Mouse (Mus musculus) heart, postnatal 10 days (tissue): ENCODE data around the gene Sstr5. TPM values are rescaled to one million over a fixed set of nuclear protein-coding genes. Genes with fewer than 3 reads are reported as not detected.

ENCODE experiments used
- DNase-seq, 2 experiments: peaks; one replicate each; pipeline ENCODE4 v3.0.0; 2021
- intact Hi-C: fragments of 180-260 bp; cut with DNase I; formaldehyde crosslinking; loops from one replicate; pipeline ENCODE4 v1.15.1; 2025
- total RNA-seq, 2 experiments: library from RNA; stranded (reverse); gene quantifications; 2 replicates each; pipeline ENCODE4 v1.2.3; 2021

Gene Sstr5
- not detected for total RNA-seq

DNA sequence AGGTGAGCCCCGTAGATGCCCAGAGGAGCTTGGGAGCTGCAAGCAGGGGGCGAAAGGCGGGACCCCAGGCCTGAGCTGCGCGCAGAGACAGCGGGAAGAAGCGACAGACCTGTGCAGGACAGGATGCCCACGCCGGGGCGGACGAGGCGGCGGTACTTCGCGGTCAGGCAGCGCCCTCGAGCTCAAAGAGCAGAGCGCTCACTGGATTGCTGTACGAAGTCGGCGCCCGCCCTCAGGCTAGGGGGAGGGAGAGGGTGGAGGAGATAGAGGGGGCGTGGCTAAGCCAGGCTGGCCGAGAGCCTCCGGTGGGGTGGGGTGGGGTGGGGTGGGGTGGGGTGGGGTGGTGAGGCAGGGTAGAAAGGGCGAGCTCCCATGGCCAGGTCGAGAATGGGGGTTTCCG lies at the start of gene Sstr5:
Gene Sstr5 (minus strand): TSS at position 276 of the 400 bp plus-strand sequence.
- intact Hi-C loops: no loop called here
- DNase-seq: no peak

DNA sequence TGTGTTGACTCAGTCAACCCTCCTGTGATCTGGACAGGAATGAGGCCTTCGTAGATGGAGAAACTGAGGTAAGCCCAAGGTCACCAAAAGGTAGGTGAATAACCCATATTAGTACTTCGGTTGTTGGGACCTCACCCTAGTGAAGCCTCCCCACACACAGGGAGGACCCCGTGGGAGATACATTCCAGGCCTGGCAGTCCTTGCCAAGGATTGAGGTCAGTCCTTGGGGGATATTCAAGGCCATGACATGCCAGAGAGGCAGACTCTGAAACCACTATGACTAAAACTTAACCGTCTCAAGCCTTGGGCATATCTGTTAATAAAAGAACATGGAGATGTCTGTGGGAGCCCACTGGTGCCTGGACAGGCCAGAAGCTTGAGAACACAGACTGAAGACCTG lies 44.7 kb upstream of the Sstr5 start:
- DNase-seq: peak in 1 of 2 experiments; percentile 21
- intact Hi-C loops: no loop called here

DNA sequence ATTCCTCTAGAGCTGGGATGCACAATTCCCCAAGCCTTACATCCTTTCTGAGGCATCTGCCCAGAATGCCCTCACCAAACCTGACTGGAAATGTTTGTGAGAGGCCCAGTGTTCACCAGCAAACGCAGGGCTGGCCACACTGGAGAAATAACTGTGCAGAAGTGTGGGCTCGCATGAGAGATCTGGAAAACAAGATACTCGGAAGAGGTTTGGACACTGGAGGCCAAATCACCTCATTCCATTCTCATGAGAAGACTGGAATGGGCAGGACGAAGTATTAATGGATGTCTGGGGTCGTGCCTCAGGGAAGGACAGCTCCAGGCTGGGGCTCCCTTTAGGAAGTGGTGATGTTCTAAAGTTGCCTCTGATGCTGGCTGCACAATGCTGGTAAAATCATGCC lies 43.6 kb upstream of the Sstr5 start:
- intact Hi-C loops: no loop called here
- no peak for DNase-seq

DNA sequence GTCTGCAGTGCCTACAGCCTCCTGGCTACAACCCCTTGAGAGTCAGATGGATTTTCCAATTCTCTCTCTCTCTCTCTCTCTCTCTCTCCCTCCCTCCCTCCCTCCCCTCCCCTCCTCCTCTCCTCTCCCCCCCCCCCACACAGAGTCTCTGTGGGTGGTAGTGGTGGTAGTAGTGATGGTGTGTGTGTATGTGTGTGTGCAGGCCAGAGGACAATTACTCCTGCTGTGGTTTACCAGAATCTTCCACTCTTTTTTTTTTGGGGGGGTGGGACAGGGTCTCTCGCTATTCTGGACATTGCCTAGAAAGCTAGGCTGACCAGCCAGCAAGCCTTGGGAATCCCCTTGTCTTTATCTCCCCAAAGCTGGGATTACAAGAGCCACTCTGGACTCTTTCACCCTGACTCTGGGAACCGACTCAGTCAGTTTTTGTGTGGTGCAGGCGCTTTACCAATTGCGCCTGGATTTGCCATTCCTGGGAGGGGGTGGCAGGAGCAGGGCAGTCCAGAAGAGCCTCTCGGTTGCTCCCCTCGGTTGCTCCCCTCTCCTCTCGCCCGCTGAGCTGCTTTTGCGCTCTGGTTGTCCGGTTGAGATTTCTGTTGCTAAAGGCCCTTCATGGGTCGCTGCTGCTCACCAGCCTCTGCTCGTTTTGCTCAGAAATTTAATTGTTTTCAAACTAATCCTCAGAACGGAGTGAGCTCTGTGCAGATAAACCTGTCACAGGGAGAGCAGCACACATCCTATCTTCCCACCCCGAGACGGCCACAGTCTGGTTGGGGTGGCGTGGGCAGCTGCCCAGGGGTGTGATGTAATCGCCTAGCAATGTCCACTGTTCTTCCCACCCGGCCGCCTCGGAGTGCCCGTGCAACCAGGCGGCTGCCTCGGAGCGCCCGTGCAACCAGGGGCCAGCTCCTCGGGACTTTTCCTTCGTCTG lies 42.1 kb upstream of the Sstr5 start:
- DNase-seq: peak; percentile 60 to 63
- intact Hi-C loops: no loop called here

DNA sequence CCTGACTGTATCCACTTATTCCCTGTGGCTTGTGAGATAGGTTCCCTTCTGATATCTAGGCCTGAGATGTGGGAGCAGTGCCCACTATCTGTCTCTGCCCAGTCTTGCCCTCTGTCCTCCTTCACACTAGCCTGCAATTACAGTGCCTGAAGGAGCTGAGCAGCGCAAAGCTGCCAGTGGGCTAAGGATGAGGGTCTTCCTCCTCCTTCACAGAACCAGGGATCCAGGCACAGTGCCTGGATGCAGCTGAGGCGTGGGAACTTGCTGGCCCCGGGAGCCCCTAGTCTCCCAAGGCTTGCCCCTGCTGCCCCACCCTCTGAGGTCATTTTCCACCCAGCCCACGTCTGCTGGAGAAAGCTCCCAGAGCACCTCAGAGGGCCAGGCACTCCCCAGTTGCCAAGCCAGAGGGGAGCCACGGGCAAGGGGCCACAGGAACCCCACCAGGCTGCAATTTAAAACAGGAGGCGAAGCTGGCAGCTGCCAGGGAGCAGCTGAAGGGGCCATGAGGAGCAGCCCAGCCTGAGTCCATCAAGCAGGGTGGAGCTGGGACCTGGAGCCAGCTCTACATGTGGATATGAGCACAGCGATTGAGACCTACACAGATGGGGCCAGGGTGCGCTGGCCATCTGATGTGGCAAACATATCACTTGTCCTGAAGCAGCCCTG lies 33.4 kb upstream of the Sstr5 start:
- DNase-seq: peak; percentile 25 to 35
- intact Hi-C loops: no loop called here

DNA sequence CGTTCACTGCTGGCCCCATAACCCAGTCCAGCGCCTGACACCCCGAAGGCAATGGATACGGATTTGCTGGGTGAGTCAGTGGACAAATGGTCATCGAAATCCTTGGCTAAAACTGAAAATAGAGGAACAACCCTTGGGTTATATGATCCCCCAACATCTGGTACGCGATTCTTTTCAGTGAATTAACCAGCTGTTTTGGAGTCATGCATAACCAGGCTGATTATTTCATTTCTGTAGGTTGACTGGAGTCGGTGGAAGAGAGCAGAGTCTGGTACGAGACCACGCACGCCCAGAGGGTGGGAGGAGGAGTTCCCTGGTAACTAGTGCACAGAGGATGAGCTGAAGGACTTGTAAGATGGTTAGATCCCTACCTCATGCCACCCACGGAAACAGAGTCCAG lies 25.0 kb upstream of the Sstr5 start:
- intact Hi-C loops: no loop called here
- DNase-seq: no peak

DNA sequence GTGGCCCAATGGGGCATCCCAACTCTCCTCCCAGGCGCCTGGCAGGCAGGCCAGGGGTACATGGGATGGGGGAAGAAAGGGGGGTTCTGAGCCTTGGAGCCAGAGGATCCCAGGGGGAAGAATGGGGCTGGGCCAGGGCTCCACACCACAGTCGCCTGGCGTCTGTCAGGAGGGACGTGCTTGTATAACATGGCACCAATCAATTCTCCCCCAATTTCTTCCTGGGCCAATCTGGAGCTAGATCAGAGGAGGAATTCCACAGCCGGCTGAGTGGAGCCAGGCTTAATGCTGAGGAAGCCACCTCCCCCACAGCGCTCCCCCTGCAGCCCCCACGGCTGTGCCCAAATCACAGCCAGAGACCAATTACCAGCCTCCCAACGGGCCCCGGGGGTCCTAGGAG lies 23.4 kb upstream of the Sstr5 start:
- DNase-seq: no peak
- intact Hi-C loops: no loop called here

DNA sequence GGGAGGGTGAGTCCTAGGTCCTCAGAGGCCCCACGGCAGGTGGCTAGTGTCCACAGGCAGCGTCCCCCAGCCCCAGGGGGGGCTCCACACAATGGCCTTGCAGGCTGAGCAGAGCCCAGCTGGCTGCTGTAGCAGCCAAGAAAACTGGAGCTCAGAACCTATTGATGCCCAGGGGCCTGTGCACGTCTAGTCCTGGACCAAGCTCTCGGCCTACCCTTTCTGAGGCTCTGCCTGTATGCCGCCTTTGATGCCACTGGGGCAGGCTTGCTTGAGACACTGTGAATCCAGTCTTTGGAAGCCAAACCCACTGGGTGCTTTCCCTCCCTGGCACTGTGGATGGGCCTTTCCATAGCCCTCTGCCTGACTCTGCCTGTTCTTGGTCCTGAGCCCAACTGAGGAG lies 22.4 kb upstream of the Sstr5 start:
- DNase-seq: no peak
- intact Hi-C loops: no loop called here

DNA sequence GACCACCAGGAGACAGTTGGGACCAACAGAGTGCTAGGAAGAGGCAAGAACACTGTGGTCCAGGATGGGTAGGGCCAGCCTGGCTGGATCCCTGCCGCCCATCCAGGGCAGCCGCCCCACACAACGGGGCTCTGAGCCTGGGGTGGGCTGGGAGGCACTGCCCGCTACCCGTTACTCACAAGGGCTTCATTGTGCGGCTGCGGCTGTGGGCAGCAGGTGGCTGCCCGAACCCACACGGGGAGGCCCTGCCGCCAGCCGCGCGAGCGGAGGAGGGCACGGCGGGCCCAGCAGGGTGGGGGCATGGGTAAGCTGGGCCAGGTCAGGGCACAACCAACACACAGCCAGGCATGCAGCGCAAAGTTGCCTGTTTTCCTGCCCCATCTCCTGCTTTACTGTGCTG lies 21.1 kb upstream of the Sstr5 start:
- intact Hi-C loops: no loop called here
- DNase-seq: no peak

DNA sequence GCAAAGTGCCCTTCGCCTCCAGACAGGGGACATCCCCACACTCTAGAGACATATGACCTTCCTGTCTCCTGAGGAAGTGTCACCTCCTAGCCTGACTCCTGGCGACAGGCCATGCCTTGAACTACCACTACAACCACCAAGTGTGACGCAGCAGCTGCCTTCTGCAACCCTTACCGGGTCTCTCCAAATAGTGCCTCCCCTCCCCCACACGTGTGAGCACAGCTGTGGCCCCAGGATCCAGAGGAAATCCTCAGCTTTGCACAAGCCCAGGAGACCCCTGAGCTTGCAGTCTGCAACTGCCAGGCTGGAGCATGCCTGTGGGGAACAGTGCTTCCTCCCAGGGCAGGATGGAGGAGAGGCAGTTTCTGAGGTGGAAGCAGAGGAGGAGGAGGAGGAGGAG lies 19.2 kb upstream of the Sstr5 start:
- no peak for DNase-seq
- intact Hi-C loops: no loop called here

DNA sequence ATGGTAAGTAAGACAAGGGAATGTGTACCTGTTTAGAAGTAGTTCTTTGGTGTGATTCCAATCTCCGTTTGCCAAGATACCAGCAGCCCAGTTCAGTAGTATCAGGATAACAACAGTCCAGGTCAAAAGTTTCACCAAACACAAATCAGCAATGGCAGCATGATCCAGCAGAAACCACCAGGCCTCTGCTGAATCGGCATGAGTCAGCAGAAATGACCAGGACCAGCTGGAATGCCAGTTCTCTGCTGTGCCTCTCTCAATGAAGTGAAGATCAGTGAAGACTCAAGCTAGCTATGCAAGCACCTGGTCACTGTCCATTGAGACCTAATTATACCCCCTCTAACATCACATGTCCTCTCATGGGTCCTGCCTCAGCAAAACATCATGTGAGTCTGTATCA lies 17.0 kb upstream of the Sstr5 start:
- intact Hi-C loops: no loop called here
- no peak for DNase-seq

DNA sequence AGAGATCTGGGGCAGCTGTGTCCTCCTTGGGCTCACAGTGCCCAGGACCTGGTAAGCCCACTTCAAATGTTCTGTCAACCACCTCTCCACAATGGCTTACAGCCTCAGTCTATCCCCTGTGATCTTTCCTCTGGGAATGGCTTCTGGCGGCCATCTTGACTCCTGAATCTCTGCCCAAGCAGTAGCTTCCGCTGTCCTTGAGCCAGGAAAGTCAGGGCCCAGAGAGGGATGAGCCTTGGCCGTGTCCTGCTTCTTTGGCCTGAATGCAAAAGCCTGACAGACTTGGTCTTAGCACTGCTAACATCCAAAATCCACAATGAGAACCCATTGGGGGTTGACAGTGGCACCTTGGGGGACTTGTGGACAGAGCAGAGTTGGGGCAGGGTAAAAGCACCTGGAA lies 14.8 kb upstream of the Sstr5 start:
- intact Hi-C loops: no loop called here
- peak in 1 of 2 experiments; percentile 18 for DNase-seq

DNA sequence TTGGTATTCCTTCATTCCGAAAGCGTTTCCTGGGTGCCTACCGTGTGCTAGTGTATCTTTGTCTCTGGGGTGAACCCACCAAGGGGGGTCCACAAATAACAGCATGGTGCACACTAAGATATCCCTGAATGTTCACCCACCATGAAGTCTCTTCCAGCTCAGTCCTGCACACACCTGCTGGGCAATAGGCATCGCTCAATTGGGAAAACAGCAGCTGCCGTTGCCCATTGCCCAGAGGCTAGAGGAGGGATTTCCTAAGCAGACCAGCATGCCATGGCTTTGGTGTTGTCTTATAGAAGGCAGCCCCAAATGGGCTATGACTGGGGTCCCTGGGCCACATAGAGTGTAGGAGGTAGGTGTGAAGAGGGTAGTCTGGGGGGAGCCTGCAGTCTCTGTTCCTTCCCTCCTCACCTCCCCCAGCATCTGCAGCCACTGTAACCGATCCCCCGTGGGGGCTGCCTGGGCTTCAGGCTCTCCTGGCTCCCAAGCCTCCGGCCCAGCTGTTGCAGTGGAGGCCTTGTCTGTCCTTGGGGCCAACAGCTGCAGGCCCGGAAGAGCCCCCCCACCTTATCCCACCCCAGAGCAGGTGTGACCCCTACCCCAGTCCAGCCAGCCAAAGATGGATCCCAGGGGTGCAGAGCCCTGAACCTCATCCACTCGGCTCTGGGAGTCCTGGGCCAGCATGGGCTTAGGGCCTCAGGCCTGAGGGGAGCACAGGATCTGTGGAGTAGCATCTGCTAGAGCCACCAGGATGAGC lies 13.2 kb upstream of the Sstr5 start:
- DNase-seq: peak; percentile 18 to 41
- intact Hi-C loops: no loop called here

DNA sequence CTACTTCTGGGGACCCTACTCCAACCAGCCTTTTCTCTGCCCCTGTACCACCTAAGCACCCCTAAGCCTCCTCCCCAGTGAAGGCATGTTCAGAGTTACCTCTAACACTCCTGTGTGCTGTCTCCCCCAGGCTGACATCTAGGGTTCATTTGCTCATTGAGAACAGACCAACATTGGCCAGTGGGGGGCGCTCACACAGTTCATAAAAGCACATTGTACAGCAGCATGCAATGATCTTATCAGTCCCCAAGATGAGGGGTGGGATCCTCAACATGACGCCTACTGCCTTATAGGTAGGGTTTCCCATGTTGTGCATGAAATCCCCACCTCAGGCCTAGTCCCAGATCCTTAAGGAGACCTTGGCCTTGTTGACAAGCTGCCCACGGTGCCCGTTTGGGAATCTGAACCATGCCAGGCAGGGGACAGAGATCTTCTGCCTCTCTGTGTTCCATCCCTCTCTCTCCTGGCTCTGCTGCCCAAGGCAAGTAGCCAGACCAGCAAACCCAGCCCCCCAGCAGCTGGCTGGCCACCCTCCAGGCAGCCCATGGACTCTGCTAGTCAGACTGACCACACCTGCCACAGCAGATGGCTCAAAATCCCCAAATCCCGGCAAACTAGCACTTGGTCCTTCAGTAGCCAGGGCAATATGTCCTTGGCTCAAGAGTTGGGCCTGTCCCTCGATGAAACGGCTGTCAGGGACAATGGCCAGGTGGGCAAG lies 11.9 kb upstream of the Sstr5 start:
- peak; percentile 33 to 48 for DNase-seq
- intact Hi-C loops: loop anchor here (10.0 kb wide), 1 partner anchor 186 kb away; no protein-coding TSS in a partner anchor

DNA sequence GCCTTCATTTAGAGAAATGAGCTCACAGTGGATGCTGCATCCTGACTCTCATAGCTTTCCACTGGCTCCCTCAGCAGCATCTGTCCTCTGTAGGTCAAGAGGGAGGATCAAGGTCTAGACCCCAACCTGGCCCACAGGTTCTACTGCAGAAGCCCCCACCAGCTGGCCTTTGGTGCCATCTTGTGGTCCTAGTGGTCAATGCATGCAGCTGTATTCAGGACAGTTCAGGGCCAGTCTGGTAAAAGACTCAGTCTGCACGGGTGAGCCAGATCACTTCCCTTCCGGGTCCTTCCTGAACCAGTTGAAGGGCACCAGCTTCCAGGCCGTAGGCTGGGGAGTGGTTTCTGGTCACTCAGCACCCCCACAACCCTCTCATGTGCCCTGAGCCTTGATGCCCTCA lies 10.7 kb upstream of the Sstr5 start:
- peak; percentile 71 to 85 for DNase-seq
- intact Hi-C loops: loop anchor here (1.0 to 10.0 kb wide), 2 partner anchors 31 to 187 kb away; no protein-coding TSS in a partner anchor

DNA sequence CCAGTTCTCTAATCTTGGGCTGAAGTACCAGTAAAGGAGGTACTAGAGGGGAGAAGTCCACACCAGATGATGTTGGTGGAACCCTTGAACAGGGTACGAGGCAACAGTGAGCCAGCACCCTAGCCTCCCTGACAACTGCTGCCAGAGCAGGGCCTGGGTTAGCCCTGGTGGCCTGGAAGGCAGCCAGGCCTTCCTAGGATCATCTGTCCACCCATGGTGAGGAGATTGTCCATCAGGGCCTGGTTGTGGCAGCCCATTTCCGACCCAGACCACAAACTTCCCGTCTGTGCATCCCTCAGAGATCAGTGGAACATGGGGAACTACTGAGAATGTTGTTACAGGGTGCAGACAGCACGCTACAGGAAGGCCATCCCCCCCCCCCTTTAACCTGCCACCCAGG lies 5.5 kb upstream of the Sstr5 start:
- DNase-seq: no peak
- intact Hi-C loops: loop anchor here (10.0 kb wide), 1 partner anchor 192 kb away; no protein-coding TSS in a partner anchor

DNA sequence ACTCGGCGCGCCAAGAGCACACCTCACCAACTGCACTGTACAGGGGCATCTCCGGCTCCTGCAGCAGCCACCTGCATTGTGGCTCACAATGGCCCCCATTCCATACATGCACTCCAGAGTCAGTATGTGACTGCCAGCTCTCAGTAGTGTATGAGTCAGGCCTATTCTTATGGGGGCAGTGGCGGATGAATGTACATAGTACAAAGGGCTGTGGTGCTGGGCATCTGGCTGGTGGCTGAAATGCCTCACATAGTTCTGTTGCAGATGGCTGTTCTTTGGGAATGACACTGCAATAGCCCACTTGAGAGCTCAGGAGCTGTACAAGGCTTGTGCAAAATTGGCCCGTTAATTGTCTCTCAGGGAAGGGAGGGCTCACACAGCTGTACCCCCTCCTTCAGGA lies 15.0 kb downstream of the Sstr5 start:
- no peak for DNase-seq
- intact Hi-C loops: no loop called here

DNA sequence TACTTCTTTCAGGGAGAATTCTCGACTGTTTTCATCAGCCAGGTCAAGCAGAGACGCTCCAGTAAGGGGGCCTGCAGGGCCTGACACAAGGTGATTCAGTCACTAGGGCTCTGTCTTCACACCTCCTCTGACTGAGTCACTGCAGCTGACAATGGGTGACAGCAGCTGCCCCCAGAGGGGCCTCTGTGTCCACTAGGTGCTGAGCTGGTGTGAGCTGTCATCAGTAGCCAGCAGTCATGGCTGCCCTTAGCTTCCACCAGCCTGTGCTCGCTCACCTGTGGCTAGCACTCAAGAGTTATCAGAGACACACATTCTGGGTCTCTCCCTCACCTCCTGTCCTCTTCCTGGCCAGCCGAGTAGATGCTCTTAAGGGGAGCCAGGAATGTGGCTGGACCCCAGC lies 16.3 kb downstream of the Sstr5 start:
- intact Hi-C loops: no loop called here
- no peak for DNase-seq

DNA sequence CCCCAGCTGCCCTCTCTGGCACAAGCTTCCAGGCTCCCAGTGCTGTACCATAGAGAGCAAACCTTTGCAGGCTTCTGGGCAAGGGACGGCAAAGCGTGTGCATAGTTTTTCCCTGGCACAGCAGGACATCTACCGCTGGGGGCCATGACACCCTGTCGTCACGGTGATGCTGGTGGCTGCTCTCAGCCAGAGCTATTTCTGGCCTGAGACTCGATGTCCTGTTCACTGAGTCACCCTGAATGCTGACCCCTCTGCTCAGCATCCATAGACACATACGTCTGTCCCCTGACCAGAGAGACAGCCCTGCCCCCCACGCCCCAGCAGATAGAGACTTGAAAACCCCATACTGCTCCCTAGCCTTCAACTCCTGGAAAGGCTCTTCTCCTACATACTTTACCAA lies 16.9 kb downstream of the Sstr5 start:
- intact Hi-C loops: no loop called here
- DNase-seq: no peak

DNA sequence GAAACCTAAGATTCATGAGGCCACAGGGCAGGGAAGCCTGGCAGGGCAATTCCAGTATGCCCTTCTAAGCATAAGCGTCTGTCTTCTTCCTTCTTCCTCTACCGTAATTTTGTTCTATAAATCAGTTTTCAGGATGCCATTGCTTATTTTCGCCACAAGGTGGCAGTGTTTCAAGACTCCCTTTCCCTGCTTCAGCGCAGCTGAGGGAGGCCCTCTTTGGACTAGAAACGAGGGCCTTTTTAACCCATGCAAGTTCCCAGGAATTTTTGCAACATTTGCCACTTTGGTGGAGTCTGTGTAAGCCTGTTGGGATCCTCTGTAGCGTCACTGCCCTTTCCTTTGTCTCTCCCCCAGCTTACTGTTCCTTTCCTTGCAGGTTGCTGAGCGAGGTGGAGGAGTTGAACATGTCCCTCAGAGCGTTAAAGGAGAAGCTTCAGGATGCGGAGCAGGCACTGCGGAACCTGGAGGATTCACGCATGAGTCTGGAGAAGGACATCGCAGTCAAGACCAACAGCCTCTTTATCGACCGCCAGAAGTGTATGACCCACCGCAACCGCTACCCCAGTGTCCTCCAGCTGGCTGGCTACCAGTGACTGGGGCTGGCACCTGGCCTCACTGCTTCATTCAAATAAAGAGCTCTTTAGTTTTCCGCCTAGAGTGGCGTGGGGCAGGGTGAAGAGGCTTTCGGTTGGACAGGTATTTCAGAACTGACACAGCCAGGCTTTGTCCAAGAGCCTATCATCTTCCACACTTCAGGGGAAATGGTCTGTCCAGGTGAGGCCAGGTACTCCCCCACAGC lies 20.9 kb downstream of the Sstr5 start:
- DNase-seq: peak; percentile 62 to 78
- intact Hi-C loops: loop anchor here (1.0 kb wide), 2 partner anchors 31 to 222 kb away; no protein-coding TSS in a partner anchor
